ENCODE assay signal across 8 mouse cellular contexts in genomic region chr16:94227328-94228018, GRCm38 (mm10).
DNase-seq lines count a peak whose midpoint lies in the region; ATAC-seq and TF ChIP-seq lines count a peak whose summit lies in the region.

No protein-coding gene starts in this region.

- intact Hi-C loops in heart, postnatal 14 days (cut with DNase I) = no loop called here

- ATAC-seq in stomach, embryonic 14.5 days (ENCODE audit: insufficient number of reproducible peaks, insufficient read depth, low FRiP score, low read depth) = 0 out of 2 replicates have a peak, but pooled peaks have one; percentile 40
- no peak for ATAC-seq in stomach, postnatal 0 days (ENCODE audit: low FRiP score, low TSS enrichment)
- peak; percentile 84; the same call in 1 of the 2 replicates for ATAC-seq in embryonic facial prominence, embryonic 15.5 days (ENCODE audit: insufficient number of reproducible peaks, low FRiP score, low TSS enrichment, low read depth)
- peak; percentile 91 for ATAC-seq in neural tube, embryonic 13.5 days (ENCODE audit: low read depth)
- no peak for ATAC-seq in granulocyte monocyte progenitor cell, adult 5-6 weeks (replicated peaks; ENCODE audit: poor library complexity, severe bottlenecking)
- ATAC-seq in erythroid progenitor cell, adult 5-6 weeks (replicated peaks; ENCODE audit: low FRiP score, poor library complexity, severe bottlenecking) = no peak

- no peak overlapping the region for H3K9ac ChIP-seq in stomach, embryonic 14.5 days (replicated peaks; ENCODE audit: low read depth, low read length)
- H3K9ac ChIP-seq in stomach, postnatal 0 days (ENCODE audit: low read length) = no peak overlapping the region
- no peak overlapping the region for H3K9ac ChIP-seq in embryonic facial prominence, embryonic 15.5 days
- no peak overlapping the region for H3K9ac ChIP-seq in neural tube, embryonic 13.5 days

- no peak overlapping the region for H3K27ac ChIP-seq in stomach, embryonic 14.5 days (ENCODE audit: low read length)
- H3K27ac ChIP-seq in stomach, postnatal 0 days (replicated peaks) = no peak overlapping the region
- H3K27ac ChIP-seq in embryonic facial prominence, embryonic 15.5 days (replicated peaks) = no peak overlapping the region
- no peak overlapping the region for H3K27ac ChIP-seq in neural tube, embryonic 13.5 days (replicated peaks)

- DNase-seq in stomach, postnatal 0 days (ENCODE audit: low spot score) = no peak
- peak; percentile 51 to 68 for DNase-seq in heart, postnatal 14 days
- peak; percentile 77 to 87 for DNase-seq in kidney, postnatal 4 days

- no peak overlapping the region for H3K4me2 ChIP-seq in stomach, embryonic 14.5 days (replicated peaks; ENCODE audit: low read depth, low read length)
- H3K4me2 ChIP-seq in stomach, postnatal 0 days (replicated peaks; ENCODE audit: low read depth) = no peak overlapping the region
- H3K4me2 ChIP-seq in embryonic facial prominence, embryonic 15.5 days (replicated peaks) = peak overlapping the region; percentile 33
- H3K4me2 ChIP-seq in neural tube, embryonic 13.5 days = peak overlapping the region; percentile 20; the same call in 1 of the 2 replicates

- no peak overlapping the region for H3K4me3 ChIP-seq in stomach, embryonic 14.5 days (ENCODE audit: low read depth, low read length)
- H3K4me3 ChIP-seq in stomach, postnatal 0 days (ENCODE audit: low read depth, low read length) = no peak overlapping the region
- no peak overlapping the region for H3K4me3 ChIP-seq in embryonic facial prominence, embryonic 15.5 days (replicated peaks)
- H3K4me3 ChIP-seq in neural tube, embryonic 13.5 days = no peak overlapping the region

- H3K9me3 ChIP-seq in stomach, embryonic 14.5 days (ENCODE audit: control insufficient read depth, low read depth, low read length) = no peaks in the 10 kb centered on the region
- H3K9me3 ChIP-seq in stomach, postnatal 0 days (ENCODE audit: control insufficient read depth, low read length) = no peaks in the 10 kb centered on the region
- H3K9me3 ChIP-seq in embryonic facial prominence, embryonic 15.5 days (replicated peaks) = no peaks in the 10 kb centered on the region
- no peaks in the 10 kb centered on the region for H3K9me3 ChIP-seq in neural tube, embryonic 13.5 days

- no peaks in the 10 kb centered on the region for H3K36me3 ChIP-seq in stomach, embryonic 14.5 days (ENCODE audit: control insufficient read depth, insufficient read depth, low read length)
- no peaks in the 10 kb centered on the region for H3K36me3 ChIP-seq in stomach, postnatal 0 days (ENCODE audit: control insufficient read depth, insufficient read depth, low read length)
- no peaks in the 10 kb centered on the region for H3K36me3 ChIP-seq in embryonic facial prominence, embryonic 15.5 days
- 0 out of 2 replicates have a peak, but pooled peaks cover 5% of the 10 kb centered on the region for H3K36me3 ChIP-seq in neural tube, embryonic 13.5 days

- 34% methylated on average over 18 of the region's 18 CpGs for WGBS in stomach, embryonic 14.5 days
- WGBS in stomach, postnatal 0 days = 45% methylated on average over 18 of the region's 18 CpGs
- whole genome bisulfite sequencing in embryonic facial prominence, embryonic 15.5 days = 21% methylated on average over 18 of the region's 18 CpGs
- WGBS in neural tube, embryonic 13.5 days = 8% methylated on average over 18 of the region's 18 CpGs

- no peaks in the 10 kb centered on the region for H3K27me3 ChIP-seq in stomach, embryonic 14.5 days (ENCODE audit: control insufficient read depth, insufficient read depth, low read length)
- H3K27me3 ChIP-seq in stomach, postnatal 0 days (ENCODE audit: control insufficient read depth, insufficient read depth, low read length) = no peaks in the 10 kb centered on the region
- H3K27me3 ChIP-seq in embryonic facial prominence, embryonic 15.5 days = peaks cover 7% of the 10 kb centered on the region
- peaks cover 97% of the 10 kb centered on the region for H3K27me3 ChIP-seq in neural tube, embryonic 13.5 days

- no peak for TF ChIP-seq CTCF in stomach, postnatal 0 days (IDR thresholded peaks at IDR 0.05; ENCODE audit: low read depth)

- no peak for TF ChIP-seq EP300 in stomach, postnatal 0 days (optimal IDR thresholded peaks at IDR 0.05)

- H3K4me1 ChIP-seq in stomach, embryonic 14.5 days (ENCODE audit: control insufficient read depth, insufficient read depth, low read length) = peaks cover 10% of the 10 kb centered on the region; the same call in 1 of the 2 replicates
- H3K4me1 ChIP-seq in stomach, postnatal 0 days (replicated peaks; ENCODE audit: control insufficient read depth, insufficient read depth) = no peaks in the 10 kb centered on the region; the same call in 1 of the 2 replicates
- H3K4me1 ChIP-seq in embryonic facial prominence, embryonic 15.5 days = peaks cover 19% of the 10 kb centered on the region
- peaks cover 12% of the 10 kb centered on the region for H3K4me1 ChIP-seq in neural tube, embryonic 13.5 days (replicated peaks)

Comparison
In these comparisons a context has a peak if more than half of its experiments do, and no peak if none do; other contexts are left out.
1. ATAC-seq: peak in stomach, embryonic 14.5 days (single experiment), embryonic facial prominence, embryonic 15.5 days (single experiment) and neural tube, embryonic 13.5 days (single experiment); none in stomach, postnatal 0 days (single experiment), granulocyte monocyte progenitor cell, adult 5-6 weeks (single experiment) and erythroid progenitor cell, adult 5-6 weeks (single experiment).
2. H3K4me2 ChIP-seq: peak in embryonic facial prominence, embryonic 15.5 days (single experiment) and neural tube, embryonic 13.5 days (single experiment); none in stomach, embryonic 14.5 days (single experiment) and stomach, postnatal 0 days (single experiment).